Mouse (Mus musculus) brown adipose tissue, adult 24 weeks (tissue): ENCODE data around the gene Vps35l. TPM values are rescaled to one million over a fixed set of nuclear protein-coding genes. Genes with fewer than 3 reads are reported as not detected.
A peak's percentile ranks its signal among the peaks of the same experiment; 100 is the strongest.

Source experiments
- H3K27ac ChIP-seq: fragments of 200-500 bp; replicated peaks from 2 replicates; pipeline ENCODE4 v1.5.1; 2012; ENCODE audit warnings: low read depth, mild to moderate bottlenecking, low read length
- H3K4me1 ChIP-seq: fragments of 200-500 bp; 2 replicates; pipeline ENCODE4 v1.6.1; 2012; ENCODE audit warnings: low read length, mixed read lengths; ENCODE audit not compliant: control insufficient read depth, insufficient read depth, insufficient read length
- H3K4me3 ChIP-seq: fragments of 200-500 bp; 2 replicates; pipeline ENCODE4 v1.5.1; 2012; ENCODE audit warnings: low read depth, mild to moderate bottlenecking, low read length, moderate library complexity; ENCODE audit not compliant: insufficient read depth
- polyA plus RNA-seq: library from polyadenylated mRNA; stranded (reverse); fragments of >200 nt; gene quantifications from 2 replicates; pipeline ENCODE4 v1.2.4, GENCODE M21; 2012; ENCODE audit not compliant: missing spikeins, insufficient read depth, insufficient read length

Vps35l gene
- polyA plus RNA-seq, 1 experiment, result 39.6 TPM

DNA sequence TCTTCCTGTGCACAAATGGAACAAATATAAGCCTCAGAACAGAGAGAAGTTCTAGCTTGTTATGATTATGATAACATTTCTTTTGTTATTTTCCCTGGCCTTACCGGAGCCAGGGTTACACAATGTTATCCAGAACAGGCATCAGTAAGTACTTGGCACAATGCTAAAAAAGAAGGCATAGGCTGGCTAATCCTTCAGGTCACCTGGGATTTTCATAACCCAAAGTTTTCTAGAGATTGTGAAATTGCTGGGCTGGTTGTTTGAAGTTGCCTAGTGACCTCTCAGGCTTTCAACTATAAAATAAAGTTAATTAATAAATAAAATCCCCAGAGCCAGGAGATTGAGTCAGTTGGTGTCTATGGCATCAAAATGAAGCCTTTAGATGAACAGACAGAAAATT is 25.2 kb upstream of the Vps35l start:
- no peak overlapping the region for H3K4me3 ChIP-seq
- H3K27ac ChIP-seq, result no peak overlapping the region
- H3K4me1 ChIP-seq, result peaks cover 3% of the 10 kb centered on the region; the same call in 1 of the 2 replicates

DNA sequence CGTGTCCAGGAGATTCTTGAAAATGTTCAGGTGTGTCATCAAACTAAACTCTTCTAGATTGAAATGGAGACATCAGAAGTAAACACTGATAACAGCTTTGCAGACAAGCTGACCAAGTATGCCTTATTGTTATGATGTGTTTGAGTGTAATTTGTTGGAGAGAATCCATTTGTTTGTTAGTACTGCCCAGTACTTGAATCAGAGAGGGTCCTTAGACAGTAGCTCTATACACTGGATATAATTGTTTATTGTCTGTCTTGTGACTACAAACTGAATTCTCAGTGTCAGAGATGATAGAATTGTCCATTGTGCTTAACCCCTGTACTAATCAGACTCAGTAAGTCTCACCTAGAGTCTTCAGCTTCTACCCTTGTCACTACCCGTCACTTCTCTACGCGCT is 22.0 kb upstream of the Vps35l start:
- Histone ChIP-seq H3K27ac (no peak overlapping the region), H3K4me3 (no peak overlapping the region), H3K4me1 (peaks cover 3% of the 10 kb centered on the region; the same call in 1 of the 2 replicates)

- Histone ChIP-seq H3K4me3 (no peak overlapping the region), H3K4me1 (no peaks in the 10 kb centered on the region), H3K27ac (no peak overlapping the region)
Measured at GRCm38 (mm10) chr7:118723927-118724326, 16.1 kb upstream of the Vps35l start.

DNA sequence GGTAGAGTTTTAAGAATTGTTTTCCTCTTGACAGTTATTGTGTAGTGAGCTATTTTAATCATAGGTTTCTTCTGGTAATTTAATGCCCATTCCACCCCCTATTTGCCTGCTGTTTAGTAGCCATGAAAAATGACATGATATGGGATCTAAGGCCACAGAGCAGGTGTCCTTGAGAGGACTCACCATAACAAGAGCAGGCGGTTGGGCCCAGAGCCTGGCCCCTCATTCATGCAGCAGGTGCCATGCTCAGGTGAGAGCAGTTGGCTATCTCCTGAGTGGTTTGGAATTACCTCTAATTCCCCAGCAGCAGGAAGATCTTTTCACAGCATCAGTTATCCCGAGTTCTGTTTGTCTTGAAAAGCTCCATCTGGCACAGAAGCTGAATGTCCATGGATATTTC is 14.6 kb upstream of the Vps35l start:
- H3K4me3 ChIP-seq, result no peak overlapping the region
- H3K4me1 ChIP-seq, result no peaks in the 10 kb centered on the region
- no peak overlapping the region for H3K27ac ChIP-seq

- Histone ChIP-seq H3K4me1 (no peaks in the 10 kb centered on the region), H3K27ac (no peak overlapping the region), H3K4me3 (no peak overlapping the region)
Measured at GRCm38 (mm10) chr7:118728846-118729587, 11.0 kb upstream of the Vps35l start.

DNA sequence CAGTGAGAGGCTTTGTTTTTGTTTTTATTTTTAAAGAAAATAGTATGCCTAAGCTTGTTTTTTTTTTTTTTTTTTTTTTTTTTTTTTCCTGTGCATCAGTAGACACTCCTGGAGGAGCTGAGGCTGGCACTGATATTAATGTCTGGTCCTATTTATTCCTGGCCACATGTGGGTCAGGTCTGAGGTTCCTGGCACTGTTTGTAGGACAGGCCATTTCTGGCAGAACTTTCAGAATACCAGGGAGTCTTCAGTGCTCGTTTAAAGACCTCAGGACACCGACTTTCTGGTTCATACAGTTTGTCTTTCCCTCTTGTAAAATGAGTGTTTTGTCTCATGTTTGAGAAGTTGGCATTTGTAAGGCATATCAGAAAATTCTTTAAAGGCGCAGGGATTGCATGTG is 8.2 kb upstream of the Vps35l start:
- Histone ChIP-seq H3K4me3 (no peak overlapping the region), H3K27ac (no peak overlapping the region), H3K4me1 (no peaks in the 10 kb centered on the region)

DNA sequence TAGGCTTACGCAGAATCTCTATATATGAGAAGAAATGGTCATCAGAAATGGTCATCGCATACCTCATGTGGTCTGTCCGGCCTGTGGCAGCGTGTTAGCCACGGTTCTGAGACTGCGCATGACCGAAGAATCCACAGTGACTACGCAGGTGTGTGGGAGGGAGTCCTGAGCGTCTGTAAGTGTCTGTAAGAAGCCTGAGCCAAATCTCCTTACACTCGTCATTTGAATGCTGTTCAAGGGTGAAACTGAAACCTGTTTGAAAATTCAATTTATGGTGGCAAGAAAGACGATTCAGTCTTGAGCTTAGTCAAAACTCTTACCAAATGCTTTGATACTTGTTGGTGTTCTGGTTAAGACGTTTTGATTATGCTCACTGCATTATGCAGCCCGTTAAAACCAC is 6.8 kb upstream of the Vps35l start:
- Histone ChIP-seq H3K4me3 (no peak overlapping the region), H3K27ac (no peak overlapping the region), H3K4me1 (no peaks in the 10 kb centered on the region)

DNA sequence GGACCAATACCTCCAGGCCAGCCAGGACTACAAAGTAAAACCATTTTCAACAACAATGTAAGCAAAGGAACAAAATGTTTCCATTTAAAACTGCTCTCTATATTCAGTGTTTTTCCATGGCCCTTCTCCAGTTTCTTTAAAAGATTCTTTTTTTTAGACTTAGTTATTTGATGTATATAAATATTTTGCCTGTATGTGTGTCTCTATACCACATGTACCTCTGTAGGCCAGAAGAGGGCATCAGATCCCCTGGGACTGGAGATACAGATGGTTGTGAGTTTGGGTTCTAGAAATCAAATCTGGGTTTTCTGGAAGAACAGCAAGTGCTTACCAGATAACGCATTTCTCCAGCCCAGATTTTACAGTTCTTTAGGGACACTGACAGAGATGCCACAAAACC is 1.3 kb upstream of the Vps35l start:
- Histone ChIP-seq H3K4me1 (peaks cover 8% of the 10 kb centered on the region), H3K4me3 (no peak overlapping the region), H3K27ac (no peak overlapping the region)

- peaks cover 8% of the 10 kb centered on the region for H3K4me1 ChIP-seq
- peak overlapping the region; percentile 51 for H3K27ac ChIP-seq
- H3K4me3 ChIP-seq, result peak overlapping the region; percentile 71
Measured at GRCm38 (mm10) chr7:118740532-118741338, 709 bp downstream of the Vps35l start.

DNA sequence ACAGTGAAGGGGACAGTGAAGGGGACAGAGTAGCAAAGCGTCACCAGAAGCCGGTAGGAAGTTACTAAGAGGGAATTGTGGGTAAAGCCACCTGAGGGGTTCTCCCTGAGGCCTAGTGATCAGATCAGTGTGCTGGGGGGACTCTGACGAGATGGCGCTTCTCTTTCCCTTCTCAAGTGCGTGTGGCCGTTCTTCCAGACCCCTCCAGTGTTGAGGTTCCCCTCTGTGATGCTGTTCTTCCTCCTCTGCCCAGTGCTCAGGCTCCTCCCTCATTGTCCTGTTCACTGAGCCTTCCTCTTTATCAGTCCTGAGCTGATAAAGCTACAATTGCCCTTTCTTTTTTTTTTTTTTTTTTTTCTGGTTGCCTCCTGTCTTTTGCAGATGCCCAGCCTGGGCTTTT is 2.3 kb downstream of the Vps35l start:
- Histone ChIP-seq H3K27ac (no peak overlapping the region), H3K4me3 (no peak overlapping the region), H3K4me1 (peaks cover 8% of the 10 kb centered on the region)

DNA sequence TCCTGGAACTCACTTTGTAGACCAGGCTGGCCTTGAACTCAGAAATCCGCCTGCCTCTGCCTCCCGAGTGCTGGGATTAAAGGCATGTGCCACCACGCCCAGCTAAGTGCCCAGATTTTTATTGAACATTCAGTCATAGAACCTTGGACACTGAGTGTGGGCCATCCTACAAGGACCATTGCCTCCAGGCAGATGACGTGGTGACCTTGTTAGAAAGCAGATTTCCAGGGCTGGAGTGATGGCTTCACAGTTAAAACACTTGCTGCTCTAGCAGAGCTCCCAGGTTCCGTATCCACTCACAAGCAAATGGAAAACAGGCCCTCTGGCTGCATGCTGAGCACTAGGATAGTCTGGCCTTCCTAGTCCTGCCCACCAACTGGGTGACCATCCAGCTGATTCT is 4.7 kb downstream of the Vps35l start:
- H3K4me3 ChIP-seq, result no peak overlapping the region
- H3K27ac ChIP-seq, result no peak overlapping the region
- H3K4me1 ChIP-seq, result peaks cover 8% of the 10 kb centered on the region

DNA sequence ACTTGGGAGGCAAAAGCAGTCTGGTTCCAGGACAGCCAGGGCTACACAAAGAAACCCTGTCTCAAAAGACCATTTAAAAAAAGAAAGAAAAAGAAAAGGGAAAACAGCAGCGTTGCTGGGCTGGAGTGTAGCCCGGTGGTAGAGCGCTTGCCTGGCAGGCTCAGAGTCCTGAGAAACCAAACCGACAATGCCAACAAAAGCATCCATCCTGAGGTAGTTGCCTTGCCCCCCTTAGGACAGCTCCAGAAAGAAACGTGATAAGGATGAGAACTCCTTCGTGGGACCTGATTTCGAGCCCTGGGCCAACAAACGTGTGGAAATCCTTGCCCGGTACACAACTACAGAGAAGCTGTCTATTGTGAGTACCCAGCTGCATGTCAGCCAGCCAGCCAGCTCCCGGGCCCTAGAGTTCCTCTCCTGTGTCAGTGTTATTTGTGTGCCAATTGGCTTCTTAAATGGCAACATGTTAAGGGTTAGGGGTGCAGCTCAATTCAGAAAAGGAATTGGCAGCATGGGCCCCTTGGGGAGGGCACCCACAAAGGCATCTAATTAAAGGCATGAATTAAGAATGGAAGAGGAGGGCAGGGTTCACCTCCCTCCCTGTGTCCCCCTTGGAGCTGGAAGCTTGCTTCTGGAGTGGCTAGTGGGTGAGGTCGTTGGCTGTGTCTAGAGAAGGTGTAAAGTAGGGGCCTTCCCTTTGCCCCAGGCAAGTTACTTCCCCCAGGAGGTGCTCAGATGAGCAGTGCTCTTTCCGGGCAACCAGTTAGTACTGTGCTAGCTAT is 8.1 kb downstream of the Vps35l start:
- Histone ChIP-seq H3K4me3 (no peak overlapping the region), H3K4me1 (no peaks in the 10 kb centered on the region), H3K27ac (no peak overlapping the region)

GRCm38 (mm10) chr7:118749706-118750105 is 9.7 kb downstream of the Vps35l start:
- no peak overlapping the region for H3K27ac ChIP-seq

DNA sequence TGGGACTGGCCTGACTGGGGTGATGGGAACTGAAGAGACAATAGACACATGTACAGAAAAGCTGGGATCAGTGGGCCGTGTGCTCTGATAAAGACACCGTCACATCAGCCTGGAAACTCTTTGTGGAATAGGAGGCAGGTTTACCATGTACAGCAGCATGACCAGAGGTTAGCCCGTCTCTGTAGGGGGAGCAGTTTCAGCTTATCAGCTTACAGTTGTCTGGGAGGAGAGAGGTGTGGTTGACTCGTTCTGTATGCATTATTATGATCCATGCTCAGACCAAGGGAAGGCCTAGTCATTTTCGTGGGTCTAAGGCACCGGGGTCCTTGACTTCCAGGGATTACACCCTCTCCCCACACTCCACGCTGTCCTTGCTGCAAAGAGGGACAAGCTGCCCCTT is 11.6 kb downstream of the Vps35l start:
- H3K27ac ChIP-seq, result no peak overlapping the region
- H3K4me3 ChIP-seq, result no peak overlapping the region
- H3K4me1 ChIP-seq, result no peaks in the 10 kb centered on the region

More at GRCm38 (mm10) chr7:118749706-118750105, 9.7 kb downstream of the Vps35l start:
- H3K4me3 ChIP-seq, result no peak overlapping the region
- H3K4me1 ChIP-seq, result no peaks in the 10 kb centered on the region

GRCm38 (mm10) chr7:118755756-118756155 is 15.7 kb downstream of the Vps35l start:
- H3K4me3 ChIP-seq, result no peak overlapping the region
- no peaks in the 10 kb centered on the region for H3K4me1 ChIP-seq
- no peak overlapping the region for H3K27ac ChIP-seq
